Mouse (Mus musculus) right cerebral cortex, postnatal 14 days (tissue): ENCODE data around the gene 2810408A11Rik.
"Not testable (repeated sequence)": the region's sequence is repeated elsewhere in the genome, so short reads cannot be mapped to it uniquely, and the experiment has no call there.

Source experiments
- DNase-seq: peaks from one replicate; pipeline ENCODE4 v3.0.0; 2022

Gene 2810408A11Rik

GRCm38 (mm10) chr11:69878952-69879351 is 21.8 kb downstream of the 2810408A11Rik start:
- DNase-seq = no peak

DNA sequence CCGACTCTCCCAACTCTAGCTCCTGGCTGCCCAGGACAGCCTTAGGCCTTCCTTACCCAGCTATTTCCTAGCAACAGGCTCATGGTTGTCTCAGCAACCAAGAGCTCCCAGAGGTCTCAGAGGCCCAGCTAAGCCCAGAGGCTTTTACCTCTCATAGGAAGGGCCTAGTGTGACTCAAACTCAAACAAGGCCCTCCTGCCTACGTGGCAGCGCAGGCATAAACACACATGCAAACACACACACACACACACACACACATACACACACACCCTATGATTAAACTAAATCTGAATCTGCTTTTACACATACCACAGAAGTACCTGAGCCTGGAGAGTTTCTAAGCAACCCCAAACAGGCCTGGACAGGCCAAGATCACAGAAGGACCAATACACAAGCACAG is 22.4 kb downstream of the 2810408A11Rik start:
- no peak for DNase-seq

GRCm38 (mm10) chr11:69877878-69878277 is 22.9 kb downstream of the 2810408A11Rik start, which contains the start of gene Tmem95:
Tmem95 (minus strand) TSS chr11:69878018.
- DNase-seq = no peak

DNA sequence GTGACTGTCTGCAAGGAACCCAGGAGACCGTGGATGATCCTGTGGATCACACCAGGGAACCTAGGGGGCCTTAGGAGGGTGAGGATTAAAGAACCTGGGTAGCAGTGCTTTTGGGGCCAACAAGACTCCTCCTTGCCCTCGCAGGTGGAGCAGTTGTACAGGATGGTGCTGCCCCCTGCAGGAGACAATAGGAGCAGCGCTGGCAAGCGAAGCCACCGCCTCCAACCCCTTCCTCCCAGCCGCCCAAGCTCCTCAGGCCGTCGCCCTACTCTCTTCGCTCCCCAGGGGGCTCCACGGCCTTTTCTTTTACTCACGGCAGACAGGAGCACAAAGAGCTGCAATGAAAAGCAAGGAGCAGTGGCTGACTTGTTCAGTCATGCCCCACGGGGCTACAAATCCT is 23.9 kb downstream of the 2810408A11Rik start:
- peak; percentile 84 for DNase-seq

DNA sequence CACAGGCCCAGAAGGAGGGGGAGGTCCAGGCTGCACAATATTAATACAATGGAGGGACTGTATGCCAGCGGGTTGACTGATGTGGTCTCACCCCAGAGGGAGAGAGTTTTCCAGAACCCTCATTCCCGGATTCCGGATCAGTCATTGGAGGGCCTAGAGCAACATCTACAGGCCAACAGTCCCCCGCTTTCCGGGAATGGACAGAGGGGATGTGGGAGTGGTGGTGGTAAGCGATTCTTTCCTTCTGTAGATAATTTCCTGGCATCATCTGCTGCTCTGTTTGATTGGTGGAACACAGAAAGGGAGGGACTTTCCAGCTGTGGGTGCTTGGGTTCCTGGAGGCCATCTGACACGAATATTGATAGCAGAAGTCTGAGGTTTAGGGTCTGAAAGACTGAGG is 24.6 kb downstream of the 2810408A11Rik start:
- DNase-seq = no peak

DNA sequence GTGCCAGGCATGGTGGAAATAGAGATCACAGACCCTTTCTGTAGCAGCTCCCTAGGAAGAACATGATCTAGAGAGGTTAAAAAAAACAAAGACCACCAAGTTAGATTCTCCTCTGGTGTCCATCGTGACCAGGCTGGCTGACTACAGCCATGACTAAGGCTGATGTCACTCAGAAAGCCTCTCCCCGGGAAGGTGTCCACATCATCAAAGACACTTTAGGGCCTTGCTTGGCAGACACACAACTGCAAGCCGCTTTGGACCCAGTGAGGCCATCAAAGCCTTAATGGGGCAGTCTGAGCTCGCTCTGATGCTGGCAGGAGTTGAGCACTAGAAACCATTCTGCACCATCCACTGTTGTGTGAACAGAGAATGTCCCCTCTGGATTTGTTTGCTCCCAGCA is 28.3 kb downstream of the 2810408A11Rik start:
- DNase-seq = no peak

- no peak for DNase-seq
These were observed 29.0 kb downstream of the 2810408A11Rik start for GRCm38 (mm10) chr11:69871822-69872221.

DNA sequence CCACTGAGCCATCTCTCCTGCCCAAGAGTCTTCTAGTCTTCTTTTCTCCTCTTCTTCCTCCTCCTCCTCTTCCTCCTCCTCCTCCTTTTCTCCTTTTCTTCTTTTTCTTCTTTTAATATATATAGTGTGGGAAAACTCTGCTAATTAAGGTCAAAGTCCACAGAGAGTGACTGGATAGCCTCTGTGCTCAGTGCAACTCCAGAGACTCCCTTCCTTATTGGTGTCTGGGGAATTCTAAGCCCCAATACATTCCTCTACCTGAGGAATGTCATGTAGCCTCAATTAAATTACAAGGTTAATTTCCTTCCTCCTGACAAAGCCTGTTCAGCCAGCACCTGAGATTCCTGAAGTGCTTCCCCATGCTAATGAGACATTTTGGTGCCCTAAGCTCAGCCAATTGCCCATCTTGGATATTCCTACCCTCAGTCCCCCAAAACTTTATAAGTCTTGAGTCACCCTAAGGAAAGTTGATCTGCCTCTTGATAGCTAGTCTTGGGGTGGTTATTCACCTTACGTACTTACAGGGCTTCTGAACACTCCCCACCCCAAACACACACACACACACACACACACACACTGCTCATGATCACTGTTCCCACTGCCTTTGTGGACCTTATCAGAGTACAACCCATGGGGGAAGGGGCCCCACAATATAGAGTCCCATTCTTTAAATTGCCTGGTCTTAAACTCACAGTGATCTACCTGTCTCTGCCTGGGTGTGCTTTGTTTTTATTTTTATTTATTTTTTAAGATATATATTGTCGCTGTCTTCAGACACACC is 30.3 kb downstream of the 2810408A11Rik start:
- no peak for DNase-seq

DNA sequence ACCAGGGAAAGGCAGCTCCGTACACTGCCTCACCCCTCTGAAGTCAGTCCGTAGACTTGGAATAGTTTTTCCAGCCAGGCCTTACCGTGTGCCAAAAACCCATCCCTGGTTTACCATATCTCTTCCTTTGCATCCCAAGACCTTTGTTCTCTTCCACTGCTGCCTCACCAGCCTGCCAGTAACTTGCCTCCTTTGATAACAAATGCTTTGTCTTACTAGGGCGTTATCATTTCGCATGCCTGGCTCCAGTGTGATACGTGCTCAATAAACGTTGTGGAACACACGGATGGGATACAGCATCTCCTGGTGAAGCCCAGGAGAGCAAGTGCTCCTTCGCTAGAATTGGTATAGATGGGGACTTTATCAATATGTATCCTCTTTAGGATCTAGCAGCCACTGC is 33.5 kb downstream of the 2810408A11Rik start:
- no peak for DNase-seq

GRCm38 (mm10) chr11:69865561-69865960 is 35.2 kb downstream of the 2810408A11Rik start:
- DNase-seq = no peak

GRCm38 (mm10) chr11:69864138-69864860 is 36.5 kb downstream of the 2810408A11Rik start:
- DNase-seq = no peak

DNA sequence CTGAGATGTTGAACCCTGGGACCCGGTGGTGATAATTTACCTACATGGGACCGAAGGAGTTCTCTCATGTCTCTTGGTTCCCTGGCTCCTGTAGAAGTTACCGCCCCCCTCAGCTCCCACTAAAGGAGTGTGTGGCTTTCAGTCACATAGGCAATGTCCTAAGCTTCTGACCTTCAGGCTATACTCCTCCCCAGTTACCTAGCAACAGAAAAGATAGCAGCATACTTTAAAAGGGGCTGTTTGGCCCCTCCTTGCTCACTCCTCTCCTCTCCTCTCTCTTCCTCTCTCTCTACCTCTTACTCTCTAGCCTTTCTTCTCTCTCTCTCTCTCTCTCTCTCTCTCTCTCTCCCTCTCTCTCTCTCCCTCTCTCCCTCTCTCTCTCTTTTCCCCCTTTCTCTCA is 37.1 kb downstream of the 2810408A11Rik start:
- DNase-seq = not testable (repeated sequence)

GRCm38 (mm10) chr11:69858113-69858998 is 42.4 kb downstream of the 2810408A11Rik start, which contains the start of gene Tnk1:
Tnk1 (minus strand) TSS chr11:69858730.
- no peak for DNase-seq

DNA sequence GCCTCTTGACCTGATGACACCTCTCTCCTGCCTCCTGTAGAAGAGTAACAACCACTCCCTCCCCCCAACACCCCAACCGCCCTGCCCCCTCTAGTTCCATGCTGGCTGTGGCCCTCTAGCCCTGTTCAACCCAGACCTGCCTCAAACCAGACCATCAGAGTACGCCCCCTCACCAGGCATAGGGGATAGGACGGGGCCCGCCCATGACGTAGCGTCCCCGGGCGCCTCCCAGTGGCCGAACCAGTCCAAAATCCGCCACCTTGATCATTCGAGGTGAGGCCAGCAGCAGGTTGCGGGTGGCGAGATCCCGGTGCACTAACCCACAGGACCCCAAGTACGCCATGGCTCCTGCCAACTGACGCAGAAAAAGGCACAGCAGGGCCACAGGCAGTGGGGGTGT is 45.4 kb downstream of the 2810408A11Rik start:
- no peak for DNase-seq

DNA sequence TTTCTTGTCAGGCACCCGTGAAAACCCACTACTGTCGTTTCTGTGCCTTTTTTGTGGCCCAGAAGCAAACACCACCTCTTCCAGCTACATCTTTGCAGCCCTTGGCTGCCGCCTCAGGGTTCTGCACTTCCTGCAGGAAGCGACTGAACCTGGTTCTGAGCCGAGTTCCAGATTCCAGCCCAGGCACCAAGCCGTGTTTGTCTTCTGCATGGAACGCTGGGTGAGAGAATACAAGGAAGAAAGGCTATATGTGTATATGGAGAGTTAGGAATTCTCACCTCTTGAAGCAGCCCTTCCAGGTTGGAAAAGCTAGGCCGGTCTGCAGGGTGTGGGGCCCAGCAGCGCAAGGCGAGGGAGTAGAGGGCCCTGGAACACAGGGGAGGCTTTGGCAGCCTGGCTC is 46.1 kb downstream of the 2810408A11Rik start:
- DNase-seq = no peak

GRCm38 (mm10) chr11:69853994-69854393 is 46.8 kb downstream of the 2810408A11Rik start:
- no peak for DNase-seq

GRCm38 (mm10) chr11:69850754-69851153 is 50.0 kb downstream of the 2810408A11Rik start:
- DNase-seq = no peak

DNA sequence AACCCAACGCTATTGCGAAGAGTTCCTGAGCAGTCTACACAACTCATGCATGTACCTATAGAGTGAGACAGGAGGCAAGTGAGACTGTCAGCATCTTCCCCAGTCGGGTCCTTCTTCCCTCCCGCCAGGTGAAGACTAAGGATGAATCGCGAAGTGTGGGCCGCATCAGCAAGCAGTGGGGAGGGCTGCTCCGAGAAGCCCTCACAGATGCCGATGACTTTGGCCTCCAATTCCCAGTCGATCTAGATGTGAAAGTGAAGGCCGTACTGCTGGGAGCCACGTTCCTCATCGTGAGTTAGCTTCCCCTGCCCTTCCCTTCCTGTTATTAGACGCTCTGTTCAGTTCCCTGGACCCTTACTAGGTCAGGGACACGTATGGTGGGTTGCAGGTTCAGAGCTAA is 50.9 kb downstream of the 2810408A11Rik start:
- DNase-seq = no peak

- no peak for DNase-seq
These were observed 51.7 kb downstream of the 2810408A11Rik start for GRCm38 (mm10) chr11:69849128-69849527.

DNA sequence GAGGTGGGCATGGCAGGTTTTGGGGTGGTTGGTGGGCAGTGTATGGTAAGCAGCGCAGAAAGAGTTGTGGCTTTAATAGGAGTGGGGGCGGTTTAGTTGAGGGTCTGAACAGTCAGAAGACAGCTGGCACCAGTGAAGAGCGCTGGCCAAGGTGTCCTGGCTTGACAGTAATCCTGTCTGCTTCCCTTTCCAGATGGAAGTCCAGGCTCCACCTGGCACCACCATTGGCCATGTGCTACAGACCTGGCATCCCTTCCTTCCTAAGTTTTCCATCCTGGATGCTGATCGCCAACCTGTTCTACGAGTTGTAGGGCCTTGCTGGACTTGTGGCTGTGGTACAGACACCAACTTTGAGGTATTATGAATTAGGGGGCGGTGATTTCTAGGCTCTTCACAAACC is 52.8 kb downstream of the 2810408A11Rik start:
- DNase-seq = no peak
